Mouse (Mus musculus) cortical plate, adult 2 months (tissue): Measurements from ENCODE around the gene Casq2.

Experiments
- CTCF ChIP-seq: fragments of 200-500 bp; IDR thresholded peaks from 2 replicates; pipeline ENCODE4 v1.5.1; 2011; ENCODE audit warnings: mild to moderate bottlenecking, control low read depth, low read length; ENCODE audit not compliant: insufficient read depth; ENCODE audit errors: extremely low read depth
- POLR2A ChIP-seq: fragments of 200-500 bp; IDR thresholded peaks from 2 replicates; pipeline ENCODE4 v1.6.1; 2011; ENCODE audit warnings: mild to moderate bottlenecking, low read length, control low read depth; ENCODE audit not compliant: insufficient read depth; ENCODE audit errors: extremely low read depth

DNA sequence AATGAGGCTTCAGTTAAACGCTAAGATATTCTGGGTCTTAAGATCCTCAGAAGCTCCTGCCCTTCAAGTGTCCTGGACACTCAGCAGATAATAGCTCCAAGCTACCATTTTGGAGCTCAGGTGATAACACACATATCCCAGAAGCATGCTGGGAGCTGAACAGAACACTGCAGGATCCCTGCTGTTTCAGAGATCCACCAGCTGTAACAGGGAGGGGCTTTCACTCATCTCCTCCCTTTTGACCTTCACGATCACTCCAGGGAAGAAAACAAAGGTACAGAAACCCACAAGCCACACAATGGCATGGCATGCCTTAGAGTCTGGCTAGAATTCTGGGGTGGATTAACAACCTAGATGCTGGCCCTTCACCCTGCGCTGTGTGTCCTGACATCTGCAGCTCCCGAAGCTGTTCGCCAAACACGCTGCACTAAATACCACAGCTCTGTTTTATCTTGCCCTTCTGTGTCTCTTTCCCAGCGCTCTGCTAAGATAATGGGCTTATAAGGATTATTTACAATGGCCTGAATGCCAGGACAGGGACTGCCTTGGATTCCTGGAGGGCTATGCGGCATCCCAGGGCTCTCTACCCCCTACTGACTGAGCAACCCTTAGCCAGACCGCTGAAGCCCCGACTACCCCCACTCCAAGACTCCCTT is 81.5 kb downstream of the Casq2 start:
- no peak for TF ChIP-seq CTCF
- TF ChIP-seq POLR2A = no peak
